Mouse (Mus musculus) NIH3T3 (cell line): ENCODE data around the gene Thoc2.
"Not testable (repeated sequence)": the region's sequence is repeated elsewhere in the genome, so short reads cannot be mapped to it uniquely, and the experiment has no call there.

Experiments
- DNase-seq: peaks from one replicate; pipeline ENCODE4 v3.0.0-alpha.2; 2012; ENCODE audit warnings: low read depth

Thoc2 gene

GRCm38 (mm10) chrX:41920574-41920973, at the start of gene Thoc2:
Gene Thoc2, minus strand, starts transcription at chrX:41920674.
- DNase-seq, result no peak

- DNase-seq, result peak; percentile 25
Observed at GRCm38 (mm10) chrX:41970096-41970495, 49.6 kb upstream of the Thoc2 start.

GRCm38 (mm10) chrX:41969341-41969740, 48.9 kb upstream of the Thoc2 start:
- DNase-seq, result peak; percentile 39

- DNase-seq, result peak; percentile 37
Observed at GRCm38 (mm10) chrX:41957161-41957560, 36.7 kb upstream of the Thoc2 start.

DNA sequence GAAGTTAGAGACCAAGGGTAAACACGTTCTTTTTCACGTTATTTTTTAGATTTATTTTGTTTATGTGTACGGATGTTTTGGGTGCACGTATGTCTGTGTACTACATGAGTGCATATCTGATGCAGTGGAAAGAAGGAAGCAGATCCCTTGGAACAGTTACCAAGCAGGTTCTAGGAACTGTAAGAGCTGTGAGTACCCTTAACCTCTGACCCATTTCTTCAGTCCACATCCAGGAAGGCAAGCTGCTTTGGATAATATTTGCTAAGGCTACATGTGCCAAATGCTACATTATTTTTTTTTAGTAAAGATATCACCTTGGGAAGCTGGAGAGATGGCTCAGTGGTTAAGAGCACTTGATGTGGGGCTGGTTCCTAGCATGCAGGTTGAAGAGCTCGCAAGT, 21.4 kb upstream of the Thoc2 start:
- no peak for DNase-seq

DNA sequence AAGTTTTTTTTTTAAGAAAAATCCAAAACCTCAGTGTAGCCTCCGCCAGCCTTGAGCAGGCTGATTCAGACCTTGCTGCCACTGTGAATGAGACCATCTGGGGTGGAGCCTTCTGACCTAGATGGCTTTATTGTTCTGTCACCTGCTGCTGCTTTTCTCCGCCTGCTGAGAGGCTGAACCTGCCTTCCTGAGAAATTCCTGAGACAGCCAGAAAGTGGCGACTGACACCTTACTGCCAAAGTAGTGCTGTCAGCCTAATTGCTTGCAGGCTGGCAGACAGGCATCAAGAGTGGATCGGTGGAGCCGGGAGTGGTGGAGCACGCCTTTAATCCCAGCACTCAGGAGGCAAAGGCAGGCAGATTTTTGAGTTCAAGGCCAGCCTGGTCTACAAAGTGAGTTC, 11.3 kb upstream of the Thoc2 start:
- DNase-seq, result not testable (repeated sequence)

GRCm38 (mm10) chrX:41924708-41925107, 4.2 kb upstream of the Thoc2 start:
- DNase-seq, result peak; percentile 56

GRCm38 (mm10) chrX:41912061-41912401, 8.4 kb downstream of the Thoc2 start:
- no peak for DNase-seq

- DNase-seq, result peak; percentile 91
Observed at GRCm38 (mm10) chrX:41911390-41912060, 8.9 kb downstream of the Thoc2 start.

- peak; percentile 23 for DNase-seq
Observed at GRCm38 (mm10) chrX:41910981-41911380, 9.5 kb downstream of the Thoc2 start.

- DNase-seq, result peak; percentile 6
Observed at GRCm38 (mm10) chrX:41910471-41910870, 10.0 kb downstream of the Thoc2 start.

GRCm38 (mm10) chrX:41884759-41885505, 35.5 kb downstream of the Thoc2 start:
- peak; percentile 38 for DNase-seq

GRCm38 (mm10) chrX:41876581-41876980, 43.9 kb downstream of the Thoc2 start:
- no peak for DNase-seq

DNA sequence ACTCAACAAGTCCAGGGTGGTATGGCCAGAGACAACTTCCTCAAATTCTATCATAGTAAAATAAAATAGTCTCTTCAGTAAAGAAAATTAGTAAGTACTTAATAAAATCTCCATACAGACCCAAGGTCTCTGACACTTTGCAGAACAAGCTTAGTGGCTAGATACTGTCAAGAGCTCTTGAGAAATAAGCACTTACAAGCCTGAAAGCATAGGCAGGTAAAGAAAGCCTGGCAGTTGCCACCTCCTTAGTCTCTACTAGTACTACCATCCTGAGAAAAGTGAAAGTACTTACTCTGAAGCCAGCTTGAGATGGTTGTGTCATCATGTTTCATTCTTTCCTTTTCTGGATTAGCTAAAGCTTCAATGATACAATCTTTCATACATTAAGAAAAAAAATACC, 82.7 kb downstream of the Thoc2 start:
- DNase-seq, result no peak

DNA sequence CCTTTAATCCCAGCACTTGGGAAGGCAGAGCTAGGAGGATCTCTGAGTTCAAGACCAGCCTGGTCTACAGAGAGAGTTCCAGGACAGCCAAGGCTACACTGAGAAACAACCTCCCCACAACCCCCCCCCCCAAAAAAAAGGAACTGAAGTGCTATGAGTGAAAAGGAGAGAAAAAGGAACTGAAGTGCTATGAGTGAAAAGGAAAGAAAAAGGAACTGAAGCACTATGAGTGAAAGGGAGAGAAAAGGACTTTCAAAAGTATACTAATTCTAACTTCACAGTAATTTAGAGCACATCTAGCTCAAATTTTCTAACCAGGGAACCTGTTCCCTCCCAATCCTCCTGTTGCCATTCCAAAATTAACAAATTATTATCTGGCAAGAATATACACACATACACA, 114.9 kb downstream of the Thoc2 start:
- DNase-seq, result no peak

DNA sequence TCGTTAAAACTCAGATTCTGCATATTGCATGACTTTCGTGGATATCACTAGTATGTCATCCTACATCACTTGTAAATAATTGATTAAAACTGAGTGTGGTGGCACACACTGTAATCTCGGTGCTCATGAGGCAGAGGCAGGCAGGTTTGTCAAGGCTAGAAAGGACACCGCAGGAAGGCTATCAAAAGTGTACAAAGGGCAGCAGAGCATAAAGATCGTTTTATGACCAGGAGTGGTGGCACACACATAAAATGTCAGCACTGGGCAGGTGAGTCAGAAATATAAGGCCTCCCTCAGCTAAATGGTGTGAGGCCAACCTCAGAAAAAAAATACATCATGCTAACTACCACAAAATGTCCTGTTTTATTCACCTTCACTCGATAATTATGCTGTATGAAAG, 127.2 kb downstream of the Thoc2 start:
- DNase-seq, result no peak
